Mouse (Mus musculus) adrenal gland, adult 8-10 months (tissue): ENCODE measurements around the gene Pcid2. TPM values are rescaled to one million over a fixed set of nuclear protein-coding genes. Genes with fewer than 3 reads are reported as not detected.
A peak's percentile ranks its signal among the peaks of the same experiment; 100 is the strongest.
"Not testable (repeated sequence)": the region's sequence is repeated elsewhere in the genome, so short reads cannot be mapped to it uniquely, and the experiment has no call there.

Experiments
- DNase-seq: peaks from one replicate; pipeline ENCODE4 v3.0.0; 2022
- microRNA-seq, 2 experiments: library from miRNA; unstranded; fragments of <30 nt; microRNA quantifications; one replicate each; pipeline ENCODE4 v1.2.0; 2022
- total RNA-seq, 4 experiments: library from RNA; stranded (reverse); gene quantifications; 2 replicates each; pipeline ENCODE4 v1.2.4; 2022

Gene Pcid2
- total RNA-seq, 4 experiments from 2014 or later = 24.1 to 33.3 (median 28.1) TPM

DNA sequence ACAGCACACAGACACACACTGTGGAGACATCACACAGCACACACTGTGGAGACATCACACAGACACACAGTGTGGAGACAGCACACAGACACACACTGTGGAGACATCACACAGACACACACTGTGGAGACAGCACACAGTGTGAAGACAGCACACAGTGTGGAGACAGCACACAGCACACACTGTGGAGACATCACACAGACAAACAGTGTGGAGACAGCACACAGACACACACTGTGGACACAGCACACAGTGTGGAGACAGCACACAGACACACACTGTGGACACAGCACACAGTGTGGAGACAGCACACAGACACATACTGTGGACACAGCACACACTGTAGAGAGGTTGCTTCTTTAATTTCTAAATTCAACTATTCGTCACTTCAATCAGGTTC is 29.7 kb downstream of the Pcid2 start:
- not testable (repeated sequence) for DNase-seq

DNA sequence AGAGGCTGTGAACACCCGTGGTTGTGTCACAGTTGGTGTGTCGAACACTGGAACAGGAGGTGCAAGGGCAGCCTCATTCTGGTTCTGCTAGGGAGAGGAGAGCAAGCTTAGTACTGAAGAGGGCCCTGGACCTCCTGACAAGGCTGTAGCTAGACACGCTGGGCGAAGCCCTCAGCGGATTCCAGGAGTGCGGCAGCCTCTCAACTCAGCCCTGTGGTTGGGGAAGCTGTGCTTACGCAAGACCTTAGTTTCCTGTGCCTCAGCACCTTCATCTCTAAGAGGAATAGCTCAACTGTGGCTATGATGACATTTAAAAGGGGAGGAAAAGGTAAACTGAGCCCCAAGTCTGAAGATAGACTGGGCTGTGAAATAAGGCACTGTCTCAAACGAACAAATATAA is 30.2 kb downstream of the Pcid2 start:
- DNase-seq = no peak

DNA sequence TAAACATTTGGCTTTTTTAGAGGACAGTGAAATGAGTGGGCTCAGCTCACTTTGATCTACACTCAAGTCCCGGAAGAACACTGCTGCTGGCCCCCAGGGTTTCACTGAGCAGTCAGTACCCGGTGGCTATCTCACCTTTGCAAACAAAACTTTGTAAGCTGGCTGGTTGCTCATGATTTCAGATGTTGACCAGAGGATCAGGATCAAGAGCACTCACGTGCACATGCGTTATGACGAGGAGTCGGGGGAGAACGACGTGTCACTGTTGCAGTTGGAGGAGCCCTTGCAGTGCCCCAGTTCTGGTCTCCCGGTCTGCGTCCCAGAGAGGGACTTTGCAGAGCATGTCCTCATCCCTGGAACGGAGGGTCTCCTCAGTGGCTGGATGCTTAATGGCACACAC is 32.0 kb downstream of the Pcid2 start:
- no peak for DNase-seq

DNA sequence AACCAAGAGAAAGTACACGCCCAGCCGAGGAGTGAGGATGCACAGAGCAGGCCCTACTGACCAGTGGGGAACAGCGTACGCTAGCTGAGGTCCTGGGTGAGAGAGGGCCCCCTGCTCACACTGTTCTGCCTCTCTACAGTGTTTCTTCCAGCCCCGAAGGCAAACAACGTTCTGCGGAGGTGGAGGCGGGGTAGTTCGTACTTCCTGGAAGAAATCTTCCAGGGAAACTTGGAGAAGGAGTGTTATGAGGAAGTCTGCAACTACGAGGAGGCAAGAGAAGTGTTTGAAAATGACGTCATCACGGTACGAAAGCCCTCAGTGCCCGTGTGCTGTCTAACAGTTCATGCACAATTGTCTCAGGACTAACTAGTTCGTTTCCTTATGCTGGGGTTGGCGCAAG is 42.1 kb downstream of the Pcid2 start:
- no peak for DNase-seq

DNA sequence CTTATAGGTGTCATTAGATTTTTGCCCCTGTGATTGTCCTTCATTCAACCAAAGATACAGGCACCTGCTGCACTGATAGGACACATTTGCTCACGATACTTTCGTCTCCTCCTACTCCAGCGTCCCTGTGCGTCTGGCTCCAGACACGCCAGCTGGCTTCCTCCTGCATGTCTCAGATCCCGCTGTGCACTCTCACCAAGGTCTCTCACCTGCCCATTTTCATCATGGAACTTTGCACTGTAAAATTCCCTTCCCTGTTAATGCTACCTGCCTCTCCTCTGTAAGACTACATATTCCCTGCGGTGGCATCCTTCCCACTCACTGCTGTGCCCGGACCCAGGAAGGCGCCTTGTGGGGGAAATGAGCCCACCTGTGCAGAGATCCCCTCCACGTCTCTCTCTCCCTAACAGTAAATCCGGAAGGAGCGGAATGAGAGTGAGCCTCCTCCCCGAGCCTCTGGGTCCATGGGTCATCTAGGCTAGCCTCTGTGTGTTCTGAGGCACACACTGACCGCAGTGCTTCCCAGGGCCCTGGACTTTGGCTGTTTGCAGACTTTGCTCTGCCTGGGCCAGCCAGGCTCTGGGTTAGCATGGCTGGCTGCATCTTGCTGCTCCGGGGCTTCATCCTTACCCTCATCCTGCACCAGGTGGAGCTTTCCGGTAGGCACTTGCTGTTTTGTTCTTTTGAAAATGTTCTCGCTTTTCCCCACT is 44.7 kb downstream of the Pcid2 start, which contains the start of gene Proz:
Gene Proz (plus strand): TSS at position 474 of the 710 bp plus-strand sequence.
- no peak for DNase-seq

DNA sequence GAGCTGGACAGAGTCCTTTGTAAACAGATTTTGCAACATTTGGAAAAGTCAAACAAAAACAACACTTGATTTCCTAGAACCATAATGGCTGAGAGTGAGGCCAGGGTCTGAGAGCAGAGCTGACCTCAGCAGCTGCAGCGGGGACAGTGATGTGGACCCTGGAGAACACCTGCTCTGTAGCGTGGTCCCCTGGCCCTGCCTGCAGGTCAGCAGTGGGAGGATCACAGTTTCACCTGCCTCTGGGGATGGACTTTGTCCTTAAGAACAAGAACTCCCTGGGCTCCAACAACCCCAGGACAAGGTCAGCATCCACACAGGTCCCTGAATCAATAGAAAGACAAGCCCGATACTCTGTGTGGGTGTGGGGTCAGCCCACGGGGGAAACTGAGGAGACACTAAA is 47.9 kb downstream of the Pcid2 start:
- no peak for DNase-seq

DNA sequence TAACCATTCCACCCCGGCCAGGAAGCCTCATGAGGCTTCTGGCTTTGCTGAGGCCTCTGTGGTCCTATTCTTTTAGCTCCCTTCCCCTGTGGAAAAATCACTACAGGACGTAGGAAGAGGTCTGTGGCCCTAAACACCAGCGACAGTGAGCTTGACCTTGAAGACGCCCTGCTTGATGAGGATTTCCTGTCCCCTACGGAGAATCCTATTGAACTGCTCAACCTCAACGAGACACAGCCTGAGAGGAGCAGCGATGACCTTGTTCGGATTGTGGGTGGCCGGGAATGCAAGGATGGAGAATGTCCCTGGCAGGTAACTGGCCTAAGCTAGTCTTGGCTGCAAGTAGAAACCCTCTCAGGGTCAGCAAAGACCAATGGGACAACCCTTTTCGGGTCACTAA is 54.7 kb downstream of the Pcid2 start:
- no peak for DNase-seq

DNA sequence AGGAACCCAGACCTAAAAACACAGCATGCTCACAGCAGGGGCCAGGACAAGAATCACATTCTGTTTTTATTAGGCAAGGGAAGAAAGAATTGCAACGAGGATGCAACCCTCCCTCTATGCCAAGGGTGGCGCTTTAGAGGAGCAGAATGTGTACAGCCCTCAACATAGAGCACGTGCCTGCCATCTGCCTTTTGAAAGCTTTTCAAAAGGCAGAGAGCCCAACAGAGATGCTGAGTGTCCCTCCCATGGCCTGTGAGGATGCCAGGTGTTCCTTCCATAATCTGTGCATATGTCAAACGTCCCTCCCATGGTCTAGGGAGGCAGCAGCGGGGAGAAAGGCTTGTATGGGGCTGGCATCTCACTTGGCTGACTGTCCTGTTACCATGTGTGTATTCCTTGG is 57.6 kb downstream of the Pcid2 start:
- DNase-seq = no peak

DNA sequence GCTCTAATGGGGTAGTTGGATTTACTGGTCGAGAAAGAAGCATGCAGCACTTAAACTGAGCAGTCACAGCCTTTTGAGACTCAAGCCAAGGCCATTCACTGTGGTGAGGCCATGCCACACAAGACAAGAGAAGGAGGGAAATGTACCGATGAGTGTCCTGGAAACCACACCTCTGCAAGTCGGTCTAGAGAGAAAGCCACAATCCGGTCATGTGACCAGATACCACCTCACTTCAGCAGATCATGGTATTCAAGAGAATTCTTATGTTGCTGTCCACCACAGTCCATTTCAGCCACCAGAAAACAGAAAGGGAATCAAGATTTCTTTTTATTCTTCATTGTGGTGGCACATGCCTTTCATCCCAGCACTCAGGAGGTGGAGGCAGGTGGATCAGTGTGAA is 63.8 kb downstream of the Pcid2 start:
- no peak for DNase-seq

DNA sequence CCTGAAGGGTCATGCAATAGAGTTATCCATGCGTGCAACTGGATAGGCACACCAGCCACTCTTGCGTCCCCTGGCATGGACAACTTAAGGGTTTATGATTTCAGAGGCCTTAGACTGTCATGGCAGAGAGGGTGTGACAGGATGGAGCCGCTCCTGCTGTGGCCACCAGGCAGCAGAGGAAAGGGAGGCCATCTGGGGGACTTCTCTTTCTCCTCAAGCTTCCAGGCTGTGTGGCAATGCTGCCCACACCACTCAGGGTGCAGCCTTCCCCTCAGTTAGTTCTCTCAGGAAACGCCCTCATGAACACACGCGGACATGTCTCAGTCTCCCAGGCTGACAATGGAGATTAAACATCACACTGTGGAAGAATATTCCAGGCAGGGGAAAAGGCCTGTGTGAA is 66.2 kb downstream of the Pcid2 start:
- no peak for DNase-seq

DNA sequence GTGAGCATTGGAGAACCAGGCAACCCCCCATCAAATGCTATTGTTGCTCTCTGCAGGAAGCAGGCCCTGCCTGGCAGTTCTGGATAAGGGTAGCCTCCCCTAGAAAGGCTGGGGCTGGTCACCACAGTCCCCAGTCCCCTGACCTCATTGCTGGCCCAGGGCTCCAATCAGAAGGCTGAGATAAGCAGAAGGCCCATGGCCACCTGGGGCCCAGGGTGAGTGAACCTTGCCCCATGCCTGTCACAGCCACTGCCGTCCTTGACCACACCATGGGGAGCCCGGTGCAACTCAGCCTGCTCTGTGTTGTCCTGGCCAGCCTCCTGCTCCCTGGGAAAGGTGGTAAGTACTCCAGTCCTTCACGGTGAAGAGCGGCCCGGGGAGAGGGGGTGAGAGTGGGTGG is 67.7 kb downstream of the Pcid2 start:
- DNase-seq = peak; percentile 33

DNA sequence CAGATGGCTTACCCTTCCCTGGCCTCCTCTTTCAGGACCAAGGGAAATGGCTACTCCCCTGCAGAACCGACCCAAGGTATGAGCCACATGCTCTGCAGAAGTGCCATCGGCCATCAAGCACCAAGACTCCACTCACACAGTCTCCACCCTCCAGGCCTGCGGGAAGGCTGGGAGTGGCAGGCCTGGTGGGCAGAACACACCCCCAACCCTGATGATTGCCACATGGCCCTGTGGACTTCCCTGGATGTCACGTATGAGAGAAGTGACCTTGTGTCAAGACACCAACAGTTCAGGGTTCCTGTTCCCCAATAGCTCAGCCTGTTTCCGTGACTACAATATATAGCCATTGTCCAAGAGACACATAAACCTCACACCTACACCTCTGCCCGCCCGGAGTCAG is 68.2 kb downstream of the Pcid2 start, which contains the start of gene F10:
Gene F10 (plus strand): TSS at position 294 of the 400 bp plus-strand sequence.
- DNase-seq = no peak

DNA sequence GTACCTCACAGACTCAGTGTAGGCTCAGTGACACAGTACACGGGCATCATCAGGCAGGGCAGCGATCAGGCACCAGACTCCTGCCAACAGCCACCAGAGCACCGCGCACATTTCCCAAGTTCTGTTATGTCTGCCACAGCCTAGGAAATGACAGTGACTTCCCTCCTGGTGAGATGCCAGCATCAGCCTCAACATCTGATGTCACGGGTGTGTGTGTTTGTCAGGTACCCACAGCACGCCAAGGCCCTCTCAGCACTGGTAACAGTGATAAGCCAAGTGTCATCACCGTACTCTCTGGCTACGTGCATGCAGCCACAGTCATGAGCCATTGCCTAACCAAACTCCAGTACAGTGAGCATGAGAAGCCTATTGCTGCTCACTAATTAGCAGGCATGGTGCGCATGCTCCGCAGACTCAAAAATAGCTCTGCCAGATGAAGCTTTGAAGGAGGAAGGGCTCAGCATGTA is 68.9 kb downstream of the Pcid2 start:
- DNase-seq = no peak

DNA sequence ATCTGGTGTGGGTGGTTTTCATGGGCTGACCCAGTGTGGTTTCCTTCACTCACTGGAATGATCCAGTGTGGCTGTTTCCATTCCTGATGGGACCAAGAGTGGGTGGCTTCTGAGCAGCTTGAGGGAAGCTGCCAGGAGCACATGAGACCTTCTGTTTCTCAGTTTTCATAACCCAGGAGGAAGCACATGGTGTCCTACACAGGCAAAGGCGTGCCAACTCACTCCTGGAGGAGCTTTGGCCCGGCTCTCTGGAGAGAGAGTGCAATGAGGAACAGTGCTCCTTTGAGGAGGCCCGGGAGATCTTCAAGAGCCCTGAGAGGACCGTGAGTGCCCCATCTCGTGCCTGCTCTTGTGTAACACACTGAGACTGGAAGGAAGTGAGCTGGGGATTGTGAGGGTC is 76.8 kb downstream of the Pcid2 start:
- no peak for DNase-seq

DNA sequence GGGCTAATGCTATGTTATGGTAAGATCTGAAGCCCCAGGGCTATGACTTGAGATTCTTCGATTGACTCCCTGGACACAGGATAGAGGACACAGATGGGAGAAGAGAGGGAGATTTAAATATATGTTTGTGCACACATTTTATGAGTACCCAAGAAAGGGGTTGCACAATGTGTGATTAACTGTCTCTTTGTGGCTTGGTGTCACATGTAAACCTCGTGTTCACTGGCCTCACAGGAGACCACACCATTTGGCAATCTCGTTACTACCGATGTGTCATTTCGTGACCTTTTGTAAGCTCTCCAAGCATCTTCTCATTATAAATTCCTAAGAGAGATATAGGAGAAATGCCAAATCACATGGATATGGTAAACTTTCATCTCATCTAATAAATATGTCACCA is 77.6 kb downstream of the Pcid2 start:
- no peak for DNase-seq

Small RNAs within 50 kb of the gene (microRNA-seq; reads per million reads assigned to microRNA genes)
- 0 to 0.34 reads per million in 2 experiments for gene Mir7065

Other genes with a start within 250 kb of the Pcid2 start
- gene Mcf2l, start 231.7 kb downstream of the Pcid2 start, total RNA-seq = 10 to 100 TPM; 21.8 to 48.2 (median 31.7) TPM
- gene F7, start 79.4 kb downstream of the Pcid2 start, total RNA-seq = 1 to 10 TPM in 1 of 4 experiments, under 1 TPM in 3; 0.38 to 1.1 (median 0.68) TPM
- 1 to 10 TPM in 2 of 4 experiments, under 1 TPM in 2; 0.52 to 1.9 (median 1.1) TPM for gene F10, start 68.2 kb downstream of the Pcid2 start, total RNA-seq
- gene Proz, start 44.5 kb downstream of the Pcid2 start, total RNA-seq = under 1 TPM in 1 of 4 experiments, not detected in 3; 0.35 TPM
- 100 to 1,000 TPM; 160 to 191 (median 169) TPM for gene Cul4a, start 162 bp upstream of the Pcid2 start, total RNA-seq
- 100 to 1,000 TPM; 434 to 557 (median 482) TPM for gene Lamp1, start 53.7 kb upstream of the Pcid2 start, total RNA-seq
- gene Grtp1, start 95.2 kb upstream of the Pcid2 start, total RNA-seq = 10 to 100 TPM; 15.0 to 30.3 (median 18.9) TPM
- 1 to 10 TPM in 3 of 4 experiments, under 1 TPM in 1; 0.34 to 3.9 (median 1.6) TPM for gene Adprhl1, start 148.7 kb upstream of the Pcid2 start, total RNA-seq
- 10 to 100 TPM; 30.6 to 36.7 (median 33.9) TPM for gene Dcun1d2, start 182.7 kb upstream of the Pcid2 start, total RNA-seq
- gene Tmco3, start 182.7 kb upstream of the Pcid2 start, total RNA-seq = 10 to 100 TPM; 36.3 to 54.7 (median 46.7) TPM
- gene Tfdp1, start 233.3 kb upstream of the Pcid2 start, total RNA-seq = 10 to 100 TPM; 46.2 to 67.4 (median 52.1) TPM